Mouse (Mus musculus) neural tube, embryonic 11.5 days (tissue): ENCODE data around the gene Pdzd2. TPM values are rescaled to one million over a fixed set of nuclear protein-coding genes. Genes with fewer than 3 reads are reported as not detected.

Source experiments
- ATAC-seq: fragments of 200-750 bp; cut with Nextera tagmentation; 2 replicates; pipeline ENCODE4 v1.8.0; 2017; ENCODE audit warnings: moderate number of reproducible peaks, mild to moderate bottlenecking, moderate TSS enrichment, moderate library complexity; ENCODE audit not compliant: insufficient read depth, low FRiP score, low TSS enrichment
- DNase-seq: peaks from one replicate; pipeline ENCODE4 v3.0.0-alpha.2; 2015; ENCODE audit warnings: low spot score
- H3K27ac ChIP-seq: fragments of 300-500 bp; sonication (generic); 2 replicates; pipeline ENCODE4 v1.5.1; 2014; ENCODE audit warnings: low read depth, mild to moderate bottlenecking, low read length
- H3K27me3 ChIP-seq: fragments of 300-500 bp; sonication (generic); 2 replicates; pipeline ENCODE4 v1.6.1; 2014; ENCODE audit warnings: mild to moderate bottlenecking, low read length, mixed read lengths; ENCODE audit not compliant: control insufficient read depth, insufficient read depth
- H3K36me3 ChIP-seq: fragments of 300-500 bp; sonication (generic); 2 replicates; pipeline ENCODE4 v1.6.1; 2014; ENCODE audit warnings: mild to moderate bottlenecking, low read length, moderate library complexity, mixed read lengths; ENCODE audit not compliant: control insufficient read depth, insufficient read depth
- H3K4me1 ChIP-seq: fragments of 300-500 bp; sonication (generic); 2 replicates; pipeline ENCODE4 v1.6.1; 2014; ENCODE audit warnings: low read length, mixed read lengths; ENCODE audit not compliant: control insufficient read depth, insufficient read depth
- H3K4me2 ChIP-seq: fragments of 300-500 bp; sonication (generic); 2 replicates; pipeline ENCODE4 v1.6.1; 2014; ENCODE audit warnings: low read depth, mild to moderate bottlenecking, moderate library complexity
- H3K4me3 ChIP-seq: fragments of 300-500 bp; sonication (generic); 2 replicates; pipeline ENCODE4 v1.5.1; 2014; ENCODE audit warnings: low read depth, low read length
- H3K9ac ChIP-seq: fragments of 300-500 bp; sonication (generic); 2 replicates; pipeline ENCODE4 v1.6.1; 2014; ENCODE audit warnings: mild to moderate bottlenecking, low read length
- H3K9me3 ChIP-seq: fragments of 300-500 bp; sonication (generic); 2 replicates; pipeline ENCODE4 v1.6.1; 2016; ENCODE audit warnings: low read length; ENCODE audit not compliant: control insufficient read depth
- WGBS: fragments of 180-500 bp; shearing (Covaris S2); extraction: QIAGEN DNeasy Blood & Tissue Kit; methylation state at CpG from one replicate; pipeline ENCODE4 v1.1.7; 2014; 5-methylcytosine and 5-hydroxymethylcytosine counted together
- polyA plus RNA-seq: library from polyadenylated mRNA; unstranded; fragments of >200 nt; fragmentation: Nextera tagmentation; extraction: Ambion mirVana; gene quantifications from 2 replicates; pipeline ENCODE4 v1.2.1, GENCODE M21; 2014

Gene Pdzd2
- polyA plus RNA-seq, 1 experiment from 2014 or later, result 4.8 TPM

DNA sequence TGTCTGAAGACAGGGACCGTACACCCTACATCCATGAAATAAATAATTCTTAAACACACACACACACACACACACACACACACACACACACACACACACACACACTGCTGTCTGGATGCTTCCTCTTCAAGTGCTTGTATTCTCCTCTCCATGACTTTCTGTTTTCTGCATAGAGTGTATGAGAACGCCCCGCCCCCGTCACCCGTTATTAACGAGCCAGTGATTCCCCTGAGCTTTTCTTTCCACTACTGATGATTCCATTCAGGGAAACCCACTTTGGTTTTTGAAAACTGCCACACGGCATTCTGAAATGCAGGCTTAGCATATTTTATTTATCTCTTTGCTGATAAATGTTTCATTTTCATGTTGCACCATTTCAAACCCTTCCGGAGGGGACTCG lies 219.4 kb downstream of the Pdzd2 start:
- WGBS, result 78% methylated on average over 9 of the region's 9 CpGs
- Histone ChIP-seq H3K4me2 (no peak overlapping the region), H3K36me3 (no peaks in the 10 kb centered on the region), H3K4me3 (no peak overlapping the region), H3K9me3 (no peaks in the 10 kb centered on the region), H3K9ac (no peak overlapping the region), H3K27ac (no peak overlapping the region), H3K4me1 (peaks cover 2% of the 10 kb centered on the region; the same call in 1 of the 2 replicates), H3K27me3 (no peaks in the 10 kb centered on the region)
- DNase-seq (no peak), ATAC-seq (no peak)

DNA sequence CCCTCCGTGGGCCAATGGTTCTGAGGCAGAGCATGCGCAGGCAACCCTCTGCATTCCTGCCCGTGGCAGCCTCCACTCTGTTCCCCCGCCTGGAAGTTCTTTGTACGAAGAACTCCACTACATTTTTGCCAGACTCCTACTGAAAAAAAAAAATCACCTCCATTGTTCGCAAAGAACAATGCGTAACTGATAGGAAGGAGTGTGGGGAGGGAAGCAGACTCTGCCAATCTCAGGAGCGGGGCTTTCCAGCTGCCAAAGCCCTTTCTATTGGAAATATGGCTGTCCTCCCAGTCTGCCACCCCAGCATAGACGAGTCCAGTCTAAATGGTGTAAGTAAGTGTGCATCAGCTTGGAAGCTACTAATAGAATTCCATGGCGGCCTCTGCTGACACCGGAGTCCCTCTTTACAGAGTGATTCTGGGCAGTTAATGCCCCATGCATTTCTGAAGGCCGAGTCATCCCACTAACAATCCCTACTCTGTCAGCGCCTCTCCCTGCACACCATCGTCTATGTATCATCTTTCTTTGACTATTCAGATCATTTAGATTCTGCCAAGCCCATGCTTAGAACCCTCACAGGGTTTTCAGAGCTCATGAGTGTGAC lies 221.3 kb downstream of the Pdzd2 start:
- DNase-seq, result no peak
- no peaks in the 10 kb centered on the region for H3K9me3 ChIP-seq

DNA sequence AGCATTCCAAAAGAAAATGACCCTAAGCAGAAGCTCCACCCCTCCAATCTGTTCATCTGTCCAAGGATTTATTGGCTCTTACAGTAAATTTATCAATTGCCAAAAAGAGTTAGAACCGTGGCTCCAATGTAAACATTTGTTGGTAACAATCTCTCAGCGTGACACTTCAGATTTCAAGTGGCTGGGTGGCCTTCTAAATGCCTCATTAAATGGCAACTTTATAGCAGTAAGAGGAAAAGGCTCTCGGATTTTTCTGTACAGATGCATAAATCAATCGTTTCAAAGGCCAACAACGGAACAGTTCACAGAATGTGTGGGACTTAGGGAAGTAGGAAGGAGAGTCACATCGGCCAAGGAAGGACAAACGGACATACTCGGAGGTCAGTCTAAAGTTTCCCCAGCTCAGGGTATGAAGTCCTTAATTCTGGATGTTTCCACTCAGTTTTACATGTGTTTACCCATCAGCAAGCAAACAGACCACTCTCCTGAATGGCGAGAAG lies 222.4 kb downstream of the Pdzd2 start:
- no peaks in the 10 kb centered on the region for H3K36me3 ChIP-seq
- H3K4me3 ChIP-seq, result no peak overlapping the region
- no peak overlapping the region for H3K9ac ChIP-seq
- 65% methylated on average over 9 of the region's 9 CpGs for WGBS
- no peaks in the 10 kb centered on the region for H3K9me3 ChIP-seq
- H3K27me3 ChIP-seq, result no peaks in the 10 kb centered on the region
- peaks cover 2% of the 10 kb centered on the region; the same call in 1 of the 2 replicates for H3K4me1 ChIP-seq
- ATAC-seq, result no peak
- DNase-seq, result no peak
- no peak overlapping the region for H3K4me2 ChIP-seq
- no peak overlapping the region for H3K27ac ChIP-seq

More for the DNA sequence above, 221.3 kb downstream of the Pdzd2 start:
- ATAC-seq, result no peak
- 77% methylated on average over 14 of the region's 14 CpGs for WGBS
- no peak overlapping the region for H3K27ac ChIP-seq
- no peak overlapping the region for H3K4me2 ChIP-seq
- H3K36me3 ChIP-seq, result no peaks in the 10 kb centered on the region
- H3K4me1 ChIP-seq, result peaks cover 2% of the 10 kb centered on the region; the same call in 1 of the 2 replicates
- no peak overlapping the region for H3K9ac ChIP-seq
- no peak overlapping the region for H3K4me3 ChIP-seq
- no peaks in the 10 kb centered on the region for H3K27me3 ChIP-seq

DNA sequence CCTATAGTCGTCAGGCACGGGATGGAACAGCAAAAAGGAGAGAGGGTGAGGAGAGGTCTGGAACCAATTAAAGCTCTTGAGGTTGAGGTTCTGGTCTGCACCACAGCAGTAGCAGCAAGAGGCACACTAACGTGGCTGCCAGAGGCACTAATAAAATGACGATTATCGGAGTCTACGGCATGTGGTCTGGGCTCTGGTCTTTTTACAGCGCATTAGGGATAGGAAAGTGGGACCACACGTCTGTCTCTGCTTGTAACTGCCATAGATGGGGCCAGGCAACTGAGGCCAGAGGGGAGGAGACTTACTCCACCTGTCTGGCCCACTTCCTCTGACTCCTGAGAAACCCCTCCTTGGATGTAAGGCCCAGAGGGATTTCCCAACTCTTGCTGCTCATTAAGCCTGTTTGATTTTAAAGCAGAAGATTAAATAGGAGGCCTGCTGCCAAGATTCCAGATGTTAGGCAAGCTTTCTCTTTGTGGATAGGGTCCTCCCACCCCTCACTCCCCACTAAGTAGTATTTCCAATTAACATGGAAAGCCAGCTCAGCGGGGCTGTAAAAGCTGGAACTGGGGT lies 224.4 kb downstream of the Pdzd2 start:
- 51% methylated on average over 9 of the region's 9 CpGs for WGBS
- Histone ChIP-seq H3K4me2 (no peak overlapping the region), H3K9ac (no peak overlapping the region), H3K4me3 (no peak overlapping the region), H3K36me3 (no peaks in the 10 kb centered on the region), H3K27ac (no peak overlapping the region), H3K4me1 (peaks cover 2% of the 10 kb centered on the region; the same call in 1 of the 2 replicates), H3K27me3 (no peaks in the 10 kb centered on the region), H3K9me3 (no peaks in the 10 kb centered on the region)
- no peak for ATAC-seq
- no peak for DNase-seq

DNA sequence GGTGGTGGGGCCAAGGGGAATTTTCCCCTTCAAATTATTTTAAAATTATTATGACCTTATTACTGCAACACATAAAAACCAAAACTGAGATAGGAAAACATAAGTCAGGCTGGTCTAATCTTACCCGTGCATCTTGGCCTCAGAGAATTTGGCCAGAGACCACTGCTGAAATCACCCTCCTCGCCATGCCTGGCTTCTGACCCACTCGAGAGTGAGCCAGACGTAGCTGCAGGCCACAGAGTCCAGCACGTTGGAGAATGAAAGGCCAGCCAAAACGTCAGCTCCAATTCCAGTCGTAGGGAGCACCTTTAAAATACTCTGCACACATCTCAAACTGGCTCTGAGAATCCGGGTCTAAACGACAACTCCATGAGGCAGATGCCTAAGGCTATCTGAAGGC lies 226.2 kb downstream of the Pdzd2 start:
- 89% methylated on average over 9 of the region's 9 CpGs for WGBS
- H3K36me3 ChIP-seq, result no peaks in the 10 kb centered on the region
- H3K4me2 ChIP-seq, result no peak overlapping the region
- no peak overlapping the region for H3K27ac ChIP-seq
- no peak overlapping the region for H3K4me3 ChIP-seq
- no peak overlapping the region for H3K9ac ChIP-seq
- ATAC-seq (no peak), DNase-seq (no peak)
- H3K4me1 ChIP-seq, result peaks cover 2% of the 10 kb centered on the region; the same call in 1 of the 2 replicates
- H3K9me3 ChIP-seq, result no peaks in the 10 kb centered on the region
- H3K27me3 ChIP-seq, result no peaks in the 10 kb centered on the region

DNA sequence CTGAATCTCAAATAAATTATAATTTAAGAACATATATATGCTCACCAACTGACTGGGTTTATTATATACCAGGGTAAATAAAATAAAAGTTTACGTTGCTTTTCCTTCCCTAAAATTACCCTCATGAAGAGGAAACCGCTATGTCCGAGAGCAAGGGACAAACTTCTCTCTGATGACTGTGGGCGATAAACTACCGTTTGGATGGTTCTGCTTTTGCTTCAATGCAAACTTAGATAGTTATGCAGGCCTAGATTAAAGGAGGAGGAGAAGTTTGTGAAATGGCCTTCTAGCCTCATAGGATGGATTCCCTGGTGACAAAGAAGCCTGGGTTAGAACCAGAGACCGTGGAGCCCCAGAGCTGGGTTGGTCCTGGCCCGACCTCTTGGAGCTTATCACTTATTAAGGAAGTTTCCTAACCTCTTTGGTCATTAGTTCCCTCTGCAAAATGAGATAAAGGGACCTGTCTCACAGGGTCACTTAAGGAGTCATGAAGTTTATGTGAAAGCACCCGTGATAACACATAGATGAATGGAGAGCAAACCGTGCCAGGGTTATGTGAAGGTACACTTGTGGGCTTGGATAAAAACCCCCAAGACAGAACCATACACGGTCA lies 230.9 kb downstream of the Pdzd2 start:
- Histone ChIP-seq H3K4me3 (no peak overlapping the region), H3K27me3 (no peaks in the 10 kb centered on the region), H3K27ac (no peak overlapping the region), H3K9ac (no peak overlapping the region), H3K36me3 (no peaks in the 10 kb centered on the region), H3K4me2 (no peak overlapping the region), H3K4me1 (no peaks in the 10 kb centered on the region), H3K9me3 (no peaks in the 10 kb centered on the region)
- 92% methylated on average over 10 of the region's 10 CpGs for WGBS
- DNase-seq (no peak), ATAC-seq (no peak)

DNA sequence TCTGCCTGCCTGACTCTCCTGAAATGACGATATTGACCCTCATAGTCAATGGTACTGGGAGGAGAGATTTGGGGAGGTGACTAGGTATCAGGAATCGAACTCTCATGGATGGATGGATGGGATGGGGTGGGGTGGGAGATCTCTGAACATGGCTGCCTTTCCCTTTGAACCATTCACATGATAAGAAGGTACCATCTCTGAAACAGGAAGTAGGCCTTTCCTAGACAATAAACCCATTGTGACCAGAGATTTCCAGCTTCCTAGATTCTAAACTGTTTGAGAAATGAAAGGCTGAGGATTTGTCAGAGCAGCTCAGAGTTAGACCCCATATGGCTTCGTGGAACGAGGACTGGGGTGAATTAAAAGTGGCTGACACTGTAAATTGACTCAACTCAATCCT lies 232.2 kb downstream of the Pdzd2 start:
- Histone ChIP-seq H3K36me3 (no peaks in the 10 kb centered on the region), H3K4me3 (no peak overlapping the region), H3K4me2 (no peak overlapping the region), H3K4me1 (no peaks in the 10 kb centered on the region), H3K9ac (no peak overlapping the region), H3K27ac (no peak overlapping the region), H3K9me3 (no peaks in the 10 kb centered on the region), H3K27me3 (no peaks in the 10 kb centered on the region)
- DNase-seq (no peak), ATAC-seq (no peak)
- 86% methylated on average over 4 of the region's 4 CpGs for WGBS

DNA sequence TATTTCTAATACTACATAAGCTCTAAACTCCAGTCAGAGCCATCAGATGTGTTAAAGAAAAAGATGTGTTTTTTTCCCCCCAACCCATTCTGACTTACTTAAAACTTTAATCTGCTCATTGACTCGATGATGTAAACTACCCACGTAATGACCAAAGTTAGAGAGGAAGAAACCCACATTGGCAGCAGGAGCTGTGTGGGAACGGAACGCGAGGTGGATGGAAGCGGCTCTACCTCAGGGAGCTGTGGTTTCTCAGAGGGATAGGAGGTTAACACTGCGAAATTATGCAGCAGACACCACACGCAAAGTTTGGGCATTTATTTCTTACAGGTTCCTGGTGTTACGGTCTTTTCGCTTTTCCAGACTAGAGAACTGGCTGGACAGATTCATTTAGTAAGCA lies 233.2 kb downstream of the Pdzd2 start:
- no peak overlapping the region for H3K27ac ChIP-seq
- DNase-seq (no peak), ATAC-seq (no peak)
- WGBS, result 89% methylated on average over 10 of the region's 10 CpGs
- no peak overlapping the region for H3K4me2 ChIP-seq
- no peaks in the 10 kb centered on the region for H3K27me3 ChIP-seq
- H3K4me3 ChIP-seq, result no peak overlapping the region
- no peaks in the 10 kb centered on the region for H3K9me3 ChIP-seq
- no peaks in the 10 kb centered on the region for H3K4me1 ChIP-seq
- no peaks in the 10 kb centered on the region for H3K36me3 ChIP-seq
- H3K9ac ChIP-seq, result no peak overlapping the region

DNA sequence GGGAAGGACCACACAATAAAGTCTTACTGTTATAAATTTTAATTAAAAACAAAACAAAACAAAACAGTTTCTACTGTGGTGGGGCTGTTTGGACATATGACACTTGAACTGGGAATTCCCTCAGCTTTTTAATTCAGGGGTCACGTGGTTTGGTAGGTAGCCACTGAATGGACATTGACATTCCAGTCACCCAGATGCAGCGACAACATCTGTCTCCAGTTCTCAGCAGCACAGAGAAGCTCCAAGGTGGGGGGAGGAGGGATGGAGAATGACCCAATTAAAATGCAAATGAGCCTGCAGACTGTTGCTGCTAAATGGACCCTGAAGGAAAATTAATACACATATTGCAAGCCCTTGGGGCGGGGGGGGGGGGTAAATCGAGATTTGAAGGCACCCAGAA lies 233.6 kb downstream of the Pdzd2 start:
- H3K9me3 ChIP-seq, result no peaks in the 10 kb centered on the region
- no peaks in the 10 kb centered on the region for H3K4me1 ChIP-seq
- H3K27me3 ChIP-seq, result no peaks in the 10 kb centered on the region
- ATAC-seq (peak; percentile 74; the same call in 1 of the 2 replicates), DNase-seq (no peak)
- H3K4me2 ChIP-seq, result no peak overlapping the region
- no peaks in the 10 kb centered on the region for H3K36me3 ChIP-seq
- H3K27ac ChIP-seq, result no peak overlapping the region
- WGBS, result 60% methylated on average over 4 of the region's 4 CpGs
- no peak overlapping the region for H3K9ac ChIP-seq
- no peak overlapping the region for H3K4me3 ChIP-seq
